Mouse (Mus musculus) E14TG2a.4 (cell line): ENCODE data around the gene Tom1l1.
"Not testable (repeated sequence)": the region's sequence is repeated elsewhere in the genome, so short reads cannot be mapped to it uniquely, and the experiment has no call there.

Source experiments
- H3K27me3 ChIP-seq: 2 replicates; pipeline ENCODE4 v1.6.1; 2014; ENCODE audit warnings: low read length, control low read depth; ENCODE audit not compliant: insufficient read depth
- H3K36me3 ChIP-seq: 2 replicates; pipeline ENCODE4 v1.6.1; 2014; ENCODE audit warnings: low read length, control low read depth; ENCODE audit not compliant: insufficient read depth
- H3K4me1 ChIP-seq: replicated peaks from 2 replicates; pipeline ENCODE4 v1.6.1; 2014; ENCODE audit warnings: low read depth, low read length, control low read depth
- H3K4me3 ChIP-seq: replicated peaks from 2 replicates; pipeline ENCODE4 v1.5.1; 2014; ENCODE audit warnings: mild to moderate bottlenecking, low read length
- H3K9me3 ChIP-seq: 2 replicates; pipeline ENCODE4 v1.6.1; 2014; ENCODE audit warnings: low read length, control low read depth
- CTCF ChIP-seq: conservative IDR thresholded peaks from 2 replicates; pipeline ENCODE4 v1.5.1; 2014; ENCODE audit warnings: low read length
- NANOG ChIP-seq: IDR thresholded peaks from 2 replicates; pipeline ENCODE4 v1.6.1; 2014; ENCODE audit warnings: borderline replicate concordance, low read length, mixed read lengths
- POU5F1 ChIP-seq: IDR thresholded peaks from 2 replicates; pipeline ENCODE4 v1.6.1; 2014; ENCODE audit warnings: low read length, borderline replicate concordance

The Tom1l1 gene

GRCm38 (mm10) chr11:90687460-90688416 lies at the start of gene Tom1l1:
Gene Tom1l1 (minus strand): TSS chr11:90688366.
- TF ChIP-seq POU5F1 = no peak
- no peak for TF ChIP-seq NANOG
- H3K36me3 ChIP-seq = peaks cover 20% of the 10 kb centered on the region
- peaks cover 21% of the 10 kb centered on the region for H3K4me1 ChIP-seq
- no peaks in the 10 kb centered on the region for H3K9me3 ChIP-seq
- H3K4me3 ChIP-seq = peak within 1 kb of the TSS; percentile 85
- H3K27me3 ChIP-seq = peaks cover 24% of the 10 kb centered on the region

- H3K4me3 ChIP-seq = no peak overlapping the region
- TF ChIP-seq CTCF = peak; percentile 32; the same call in 1 of the 2 replicates
- TF ChIP-seq NANOG = no peak
- no peak for TF ChIP-seq POU5F1
- H3K4me1 ChIP-seq = no peaks in the 10 kb centered on the region
- no peaks in the 10 kb centered on the region for H3K36me3 ChIP-seq
- no peaks in the 10 kb centered on the region for H3K9me3 ChIP-seq
- no peaks in the 10 kb centered on the region for H3K27me3 ChIP-seq
These were observed 45.4 kb upstream of the Tom1l1 start for GRCm38 (mm10) chr11:90733575-90733974.

GRCm38 (mm10) chr11:90727354-90728125 lies 39.4 kb upstream of the Tom1l1 start:
- H3K36me3 ChIP-seq = no peaks in the 10 kb centered on the region
- no peak for TF ChIP-seq CTCF
- TF ChIP-seq POU5F1 = no peak
- no peak for TF ChIP-seq NANOG
- no peaks in the 10 kb centered on the region for H3K4me1 ChIP-seq
- H3K4me3 ChIP-seq = no peak overlapping the region
- no peaks in the 10 kb centered on the region for H3K9me3 ChIP-seq
- no peaks in the 10 kb centered on the region for H3K27me3 ChIP-seq

- TF ChIP-seq NANOG (no peak), POU5F1 (no peak), CTCF (no peak)
- no peak overlapping the region for H3K4me3 ChIP-seq
- no peaks in the 10 kb centered on the region for H3K36me3 ChIP-seq
- no peaks in the 10 kb centered on the region for H3K9me3 ChIP-seq
- no peaks in the 10 kb centered on the region for H3K4me1 ChIP-seq
- no peaks in the 10 kb centered on the region for H3K27me3 ChIP-seq
These were observed 38.6 kb upstream of the Tom1l1 start for GRCm38 (mm10) chr11:90726730-90727129.

- Histone ChIP-seq H3K4me3 (no peak overlapping the region), H3K9me3 (no peaks in the 10 kb centered on the region), H3K4me1 (no peaks in the 10 kb centered on the region), H3K27me3 (no peaks in the 10 kb centered on the region), H3K36me3 (no peaks in the 10 kb centered on the region)
- no peak for TF ChIP-seq CTCF
- no peak for TF ChIP-seq NANOG
These were observed 34.1 kb upstream of the Tom1l1 start for GRCm38 (mm10) chr11:90722304-90722703.

GRCm38 (mm10) chr11:90717719-90718118 lies 29.6 kb upstream of the Tom1l1 start:
- Histone ChIP-seq H3K4me3 (no peak overlapping the region), H3K36me3 (no peaks in the 10 kb centered on the region), H3K27me3 (no peaks in the 10 kb centered on the region), H3K4me1 (no peaks in the 10 kb centered on the region), H3K9me3 (no peaks in the 10 kb centered on the region)
- no peak for TF ChIP-seq CTCF
- no peak for TF ChIP-seq NANOG
- TF ChIP-seq POU5F1 = no peak

- H3K27me3 ChIP-seq = no peaks in the 10 kb centered on the region
- no peaks in the 10 kb centered on the region for H3K36me3 ChIP-seq
- H3K4me1 ChIP-seq = no peaks in the 10 kb centered on the region
- H3K4me3 ChIP-seq = no peak overlapping the region
- H3K9me3 ChIP-seq = peaks cover 16% of the 10 kb centered on the region
- TF ChIP-seq NANOG = no peak
These were observed 23.4 kb upstream of the Tom1l1 start for GRCm38 (mm10) chr11:90711596-90711995.

- H3K27me3 ChIP-seq, H3K4me1 ChIP-seq, H3K4me3 ChIP-seq, H3K36me3 ChIP-seq: not testable (repeated sequence)
- peaks cover 16% of the 10 kb centered on the region for H3K9me3 ChIP-seq
These were observed 19.0 kb upstream of the Tom1l1 start for GRCm38 (mm10) chr11:90707134-90707533.

- 0 out of 2 replicates have a peak overlapping the region, but pooled peaks have one; percentile 23 for H3K4me3 ChIP-seq
- TF ChIP-seq CTCF = peak; percentile 62
- TF ChIP-seq POU5F1 = no peak
- no peak for TF ChIP-seq NANOG
- H3K36me3 ChIP-seq = no peaks in the 10 kb centered on the region
- H3K9me3 ChIP-seq = no peaks in the 10 kb centered on the region
- no peaks in the 10 kb centered on the region for H3K4me1 ChIP-seq
- H3K27me3 ChIP-seq = no peaks in the 10 kb centered on the region
These were observed 9.5 kb upstream of the Tom1l1 start for GRCm38 (mm10) chr11:90697480-90698240.
